Mouse (Mus musculus): Measurements from ENCODE around the gene Uqcc3.
"Not testable (repeated sequence)": the region's sequence is repeated elsewhere in the genome, so short reads cannot be mapped to it uniquely, and the experiment has no call there.

The Uqcc3 gene

GRCm38 (mm10) chr19:8892829-8893766 lies 12.4 kb upstream of the Uqcc3 start, which contains the start of gene Ints5:
TSS of gene Ints5 (plus strand) at chr19:8893005.
- peak; percentile 88 for DNase-seq

- peak; percentile 98 for DNase-seq
Measured at GRCm38 (mm10) chr19:8888511-8889385, 8.0 kb upstream of the Uqcc3 start, which contains the start of the genes 1810009A15Rik and Gm49416. TSS of gene 1810009A15Rik (plus strand) at chr19:8888853. TSS of gene Gm49416 (plus strand) at chr19:8888926.

- DNase-seq, result peak; percentile 24
Measured at GRCm38 (mm10) chr19:8887585-8888463, 7.1 kb upstream of the Uqcc3 start.

- DNase-seq, result no peak
Measured at GRCm38 (mm10) chr19:8886916-8887584, 6.3 kb upstream of the Uqcc3 start.

- DNase-seq, result no peak
Measured at GRCm38 (mm10) chr19:8883616-8884015, 2.9 kb upstream of the Uqcc3 start, which contains the start of the genes Lbhd1 and Gm49403. TSS of gene Lbhd1 (plus strand) at chr19:8883732. TSS of gene Gm49403 (plus strand) at chr19:8883930.

- DNase-seq, result no peak
Measured at GRCm38 (mm10) chr19:8881034-8881392, 290 bp upstream of the Uqcc3 start.

- DNase-seq, result no peak
Measured at GRCm38 (mm10) chr19:8875031-8875430, 5.7 kb downstream of the Uqcc3 start.

GRCm38 (mm10) chr19:8872266-8872840 lies 8.4 kb downstream of the Uqcc3 start:
- no peak for DNase-seq

GRCm38 (mm10) chr19:8871267-8872186 lies 9.2 kb downstream of the Uqcc3 start, which contains the start of gene Ubxn1:
TSS of gene Ubxn1 (plus strand) at chr19:8871496.
- peak; percentile 96 for DNase-seq

- DNase-seq, result no peak
Measured at GRCm38 (mm10) chr19:8870838-8871237, 9.9 kb downstream of the Uqcc3 start.

GRCm38 (mm10) chr19:8870381-8870780 lies 10.3 kb downstream of the Uqcc3 start:
- DNase-seq, result not testable (repeated sequence)

GRCm38 (mm10) chr19:8864265-8864664 lies 16.5 kb downstream of the Uqcc3 start:
- DNase-seq, result no peak

GRCm38 (mm10) chr19:8859018-8859417 lies 21.7 kb downstream of the Uqcc3 start:
- peak; percentile 46 for DNase-seq

GRCm38 (mm10) chr19:8857689-8858088 lies 23.0 kb downstream of the Uqcc3 start:
- peak; percentile 69 for DNase-seq

GRCm38 (mm10) chr19:8853117-8853516 lies 27.6 kb downstream of the Uqcc3 start:
- no peak for DNase-seq

GRCm38 (mm10) chr19:8852236-8852928 lies 28.3 kb downstream of the Uqcc3 start:
- DNase-seq, result no peak

- DNase-seq, result peak; percentile 30
Measured at GRCm38 (mm10) chr19:8851639-8852038, 29.1 kb downstream of the Uqcc3 start.

GRCm38 (mm10) chr19:8850402-8850901 lies 30.3 kb downstream of the Uqcc3 start, which contains the start of gene Lrrn4cl:
TSS of gene Lrrn4cl (plus strand) at chr19:8850768.
- no peak for DNase-seq

- no peak for DNase-seq
Measured at GRCm38 (mm10) chr19:8848356-8848755, 32.4 kb downstream of the Uqcc3 start.
